Mouse (Mus musculus) brain, embryonic 14.5 days (tissue): ENCODE measurements at regions not wholly inside any gene's neighbourhood (a gene's known extent, or its start where the extent isn't known, plus 50 kb on each side); places are given as distances from the start of the nearest gene placed in this dataset.

Experiments
- CTCF ChIP-seq: fragments of 200-500 bp; IDR thresholded peaks from 2 replicates; pipeline ENCODE4 v1.5.1; 2012; ENCODE audit warnings: inconsistent platforms, mild to moderate bottlenecking, moderate library complexity, borderline replicate concordance; ENCODE audit not compliant: insufficient read depth, insufficient read length; ENCODE audit errors: extremely low read depth
- POLR2A ChIP-seq: fragments of 200-500 bp; IDR thresholded peaks from 2 replicates; pipeline ENCODE4 v1.6.1; 2012; ENCODE audit warnings: mild to moderate bottlenecking, inconsistent platforms, borderline replicate concordance; ENCODE audit not compliant: poor library complexity, insufficient read depth, insufficient read length, severe bottlenecking; ENCODE audit errors: extremely low read depth

DNA sequence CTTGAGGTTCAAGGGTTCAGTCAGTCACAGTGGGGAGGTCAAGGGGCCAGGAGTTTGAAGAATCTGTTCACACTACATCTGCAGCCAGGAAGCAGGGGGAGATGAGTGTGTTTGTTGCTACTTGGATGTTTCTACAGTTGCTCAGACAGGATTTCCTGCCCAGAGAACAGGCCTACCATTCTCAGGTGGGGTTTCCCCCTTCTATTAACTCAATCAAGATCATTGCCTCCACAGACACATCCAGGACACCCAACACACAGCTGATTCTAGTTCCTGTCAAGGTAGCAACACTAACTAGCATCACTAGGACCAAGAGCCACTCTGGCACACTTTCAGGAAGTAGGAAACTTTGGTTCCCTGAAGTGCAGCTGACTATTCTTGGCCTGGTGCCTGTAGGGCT is 127.9 kb upstream of the Smim23 start:
- no peak for TF ChIP-seq POLR2A
- TF ChIP-seq CTCF = no peak
